Mouse (Mus musculus): ENCODE data around the gene Sfmbt2. TPM values are rescaled to one million over a fixed set of nuclear protein-coding genes. Genes with fewer than 3 reads are reported as not detected.

The Sfmbt2 gene
- polyA plus RNA-seq, 1 experiment from 2014 or later: 0.39 TPM

DNA sequence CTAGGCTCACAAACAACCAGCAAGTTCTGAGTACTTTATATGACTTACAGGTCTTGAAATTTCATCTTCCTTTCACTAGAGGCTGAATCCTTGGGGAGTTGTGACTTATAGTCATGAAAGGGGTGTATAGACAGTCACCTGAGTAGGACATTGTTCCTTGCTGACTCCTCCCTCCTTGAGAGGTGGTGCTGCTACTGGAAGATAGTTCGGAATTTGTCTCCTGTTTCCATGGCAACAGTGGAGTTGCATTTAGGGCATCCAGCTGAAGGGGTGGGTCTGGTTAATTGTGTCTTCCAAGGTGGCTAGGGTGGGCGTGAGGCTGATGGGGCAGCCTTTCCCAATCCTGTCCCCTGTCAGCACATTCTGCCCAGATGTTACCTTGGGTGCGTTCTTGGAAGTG is 83.3 kb downstream of the Sfmbt2 start:
- no peak for DNase-seq
- no peaks in the 10 kb centered on the region for H3K4me1 ChIP-seq (ENCODE audit: insufficient read depth)
- no peak overlapping the region for H3K27ac ChIP-seq (ENCODE audit: low read depth)
- H3K27me3 ChIP-seq (ENCODE audit: insufficient read depth, low read length): no peaks in the 10 kb centered on the region
- ATAC-seq: no peak
- TF ChIP-seq CTCF (IDR thresholded peaks at IDR 0.05; ENCODE audit: low read depth): no peak
- no peak for TF ChIP-seq EP300 (IDR thresholded peaks at IDR 0.05; ENCODE audit: low read depth)
- no peaks in the 10 kb centered on the region for H3K9me3 ChIP-seq (ENCODE audit: low read length)
- no peaks in the 10 kb centered on the region for H3K36me3 ChIP-seq (replicated peaks; ENCODE audit: insufficient read depth, low read length)
- no peak overlapping the region for H3K9ac ChIP-seq (replicated peaks)
- WGBS (ENCODE audit: insufficient replicate concordance): 63% methylated on average over 3 of the region's 3 CpGs
- H3K4me3 ChIP-seq (ENCODE audit: low read depth, low read length): no peak overlapping the region
- no peak overlapping the region for H3K4me2 ChIP-seq (ENCODE audit: low read depth, low read length)

GRCm38 (mm10) chr2:10458309-10458708 is 88.0 kb downstream of the Sfmbt2 start:
- Histone ChIP-seq H3K4me1 (ENCODE audit: insufficient read depth) (no peaks in the 10 kb centered on the region), H3K9ac (replicated peaks) (no peak overlapping the region), H3K27me3 (ENCODE audit: insufficient read depth, low read length) (no peaks in the 10 kb centered on the region), H3K9me3 (ENCODE audit: low read length) (no peaks in the 10 kb centered on the region), H3K27ac (ENCODE audit: low read depth) (no peak overlapping the region), H3K36me3 (replicated peaks; ENCODE audit: insufficient read depth, low read length) (no peaks in the 10 kb centered on the region), H3K4me3 (ENCODE audit: low read depth, low read length) (no peak overlapping the region), H3K4me2 (ENCODE audit: low read depth, low read length) (no peak overlapping the region)
- no peak for DNase-seq
- 84% methylated on average over 12 of the region's 12 CpGs for WGBS (ENCODE audit: insufficient replicate concordance)
- TF ChIP-seq EP300 (IDR thresholded peaks at IDR 0.05; ENCODE audit: low read depth): no peak
- no peak for TF ChIP-seq CTCF (IDR thresholded peaks at IDR 0.05; ENCODE audit: low read depth)
- no peak for ATAC-seq

DNA sequence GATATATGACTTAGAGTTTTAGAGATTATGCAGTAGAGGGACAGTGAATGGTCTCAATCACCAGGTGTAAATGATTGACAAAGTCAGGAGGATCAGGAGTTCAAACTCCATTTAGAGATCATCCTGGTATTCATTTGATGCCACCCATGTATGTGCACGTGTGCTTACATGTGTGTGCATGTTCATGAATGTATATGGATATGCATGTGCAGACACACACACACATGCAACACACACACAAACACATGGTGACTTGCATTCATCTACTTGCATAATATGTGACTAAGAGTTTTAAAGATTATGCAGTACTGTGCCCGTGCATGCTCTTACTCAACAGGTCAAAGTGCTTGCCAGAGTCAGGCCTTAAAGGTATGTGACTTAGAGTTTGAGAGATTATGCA is 146.2 kb downstream of the Sfmbt2 start:
- no peaks in the 10 kb centered on the region for H3K36me3 ChIP-seq (replicated peaks; ENCODE audit: insufficient read depth, low read length)
- H3K27ac ChIP-seq (ENCODE audit: low read depth): no peak overlapping the region
- ATAC-seq (peak; percentile 75), DNase-seq (peak; percentile 16)
- no peak for TF ChIP-seq CTCF (IDR thresholded peaks at IDR 0.05; ENCODE audit: low read depth)
- TF ChIP-seq EP300 (IDR thresholded peaks at IDR 0.05; ENCODE audit: low read depth): no peak
- H3K4me3 ChIP-seq (ENCODE audit: low read depth, low read length): no peak overlapping the region
- WGBS (ENCODE audit: insufficient replicate concordance): 49% methylated on average over 2 of the region's 2 CpGs
- no peak overlapping the region for H3K9ac ChIP-seq (replicated peaks)
- no peaks in the 10 kb centered on the region for H3K4me1 ChIP-seq (ENCODE audit: insufficient read depth)
- H3K9me3 ChIP-seq (ENCODE audit: low read length): no peaks in the 10 kb centered on the region
- no peaks in the 10 kb centered on the region for H3K27me3 ChIP-seq (ENCODE audit: insufficient read depth, low read length)
- H3K4me2 ChIP-seq (ENCODE audit: low read depth, low read length): no peak overlapping the region

GRCm38 (mm10) chr2:10521719-10522415 is 151.6 kb downstream of the Sfmbt2 start:
- ATAC-seq (no peak), DNase-seq (no peak)
- WGBS (ENCODE audit: insufficient replicate concordance): 74% methylated on average over 5 of the region's 5 CpGs

GRCm38 (mm10) chr2:10525622-10526021 is 155.3 kb downstream of the Sfmbt2 start:
- H3K4me3 ChIP-seq (ENCODE audit: low read depth, low read length): no peak overlapping the region
- no peak for DNase-seq
- no peaks in the 10 kb centered on the region for H3K27me3 ChIP-seq (ENCODE audit: insufficient read depth, low read length)
- ATAC-seq: no peak
- H3K9ac ChIP-seq (replicated peaks): no peak overlapping the region
- H3K27ac ChIP-seq (ENCODE audit: low read depth): no peak overlapping the region
- no peaks in the 10 kb centered on the region for H3K36me3 ChIP-seq (replicated peaks; ENCODE audit: insufficient read depth, low read length)
- 85% methylated on average over 7 of the region's 7 CpGs for WGBS (ENCODE audit: insufficient replicate concordance)
- no peaks in the 10 kb centered on the region for H3K4me1 ChIP-seq (ENCODE audit: insufficient read depth)
- no peak overlapping the region for H3K4me2 ChIP-seq (ENCODE audit: low read depth, low read length)
- TF ChIP-seq EP300 (IDR thresholded peaks at IDR 0.05; ENCODE audit: low read depth): no peak
- no peak for TF ChIP-seq CTCF (IDR thresholded peaks at IDR 0.05; ENCODE audit: low read depth)
- no peaks in the 10 kb centered on the region for H3K9me3 ChIP-seq (ENCODE audit: low read length)

More at GRCm38 (mm10) chr2:10521719-10522415, 151.6 kb downstream of the Sfmbt2 start:
- H3K9ac ChIP-seq (replicated peaks): no peak overlapping the region
- no peaks in the 10 kb centered on the region for H3K4me1 ChIP-seq (ENCODE audit: insufficient read depth)
- H3K36me3 ChIP-seq (replicated peaks; ENCODE audit: insufficient read depth, low read length): no peaks in the 10 kb centered on the region
- H3K4me2 ChIP-seq (ENCODE audit: low read depth, low read length): no peak overlapping the region
- H3K4me3 ChIP-seq (ENCODE audit: low read depth, low read length): no peak overlapping the region
- H3K27me3 ChIP-seq (ENCODE audit: insufficient read depth, low read length): no peaks in the 10 kb centered on the region
- H3K9me3 ChIP-seq (ENCODE audit: low read length): no peaks in the 10 kb centered on the region
- TF ChIP-seq CTCF (IDR thresholded peaks at IDR 0.05; ENCODE audit: low read depth) (no peak), EP300 (IDR thresholded peaks at IDR 0.05; ENCODE audit: low read depth) (no peak)
- no peak overlapping the region for H3K27ac ChIP-seq (ENCODE audit: low read depth)

DNA sequence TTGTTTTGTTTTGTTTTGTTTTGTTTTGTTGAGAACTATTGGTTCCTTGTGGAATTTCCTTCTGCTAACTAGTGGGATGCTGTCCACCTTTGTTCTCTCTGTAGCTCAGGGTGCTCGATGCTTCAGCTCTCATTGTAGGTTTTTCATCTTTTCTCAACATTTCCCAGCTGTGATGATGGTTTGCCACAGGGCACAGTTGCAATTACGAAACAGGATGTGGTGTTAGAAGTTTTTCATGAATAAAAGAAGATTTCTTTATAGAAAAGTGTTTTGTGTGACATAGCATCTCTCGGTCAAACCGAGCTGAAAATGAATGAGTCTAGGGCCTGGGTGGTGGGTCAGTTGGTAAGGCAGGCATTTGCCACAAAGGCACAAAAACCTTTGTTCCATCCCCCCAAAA is 171.5 kb downstream of the Sfmbt2 start:
- Histone ChIP-seq H3K36me3 (replicated peaks; ENCODE audit: insufficient read depth, low read length) (no peaks in the 10 kb centered on the region), H3K4me1 (ENCODE audit: insufficient read depth) (no peaks in the 10 kb centered on the region), H3K9me3 (ENCODE audit: low read length) (no peaks in the 10 kb centered on the region), H3K27me3 (ENCODE audit: insufficient read depth, low read length) (no peaks in the 10 kb centered on the region), H3K27ac (ENCODE audit: low read depth) (no peak overlapping the region), H3K4me3 (ENCODE audit: low read depth, low read length) (no peak overlapping the region), H3K4me2 (ENCODE audit: low read depth, low read length) (no peak overlapping the region), H3K9ac (replicated peaks) (no peak overlapping the region)
- DNase-seq: no peak
- WGBS (ENCODE audit: insufficient replicate concordance): 57% methylated on average over 4 of the region's 4 CpGs
- TF ChIP-seq CTCF (IDR thresholded peaks at IDR 0.05; ENCODE audit: low read depth) (no peak), EP300 (IDR thresholded peaks at IDR 0.05; ENCODE audit: low read depth) (no peak)
- ATAC-seq: no peak
